Mouse (Mus musculus): ENCODE results near the gene Dazap2. TPM values are rescaled to one million over a fixed set of nuclear protein-coding genes. Genes with fewer than 3 reads are reported as not detected.

The Dazap2 gene
- polyA plus RNA-seq, 1 experiment = 281 TPM

DNA sequence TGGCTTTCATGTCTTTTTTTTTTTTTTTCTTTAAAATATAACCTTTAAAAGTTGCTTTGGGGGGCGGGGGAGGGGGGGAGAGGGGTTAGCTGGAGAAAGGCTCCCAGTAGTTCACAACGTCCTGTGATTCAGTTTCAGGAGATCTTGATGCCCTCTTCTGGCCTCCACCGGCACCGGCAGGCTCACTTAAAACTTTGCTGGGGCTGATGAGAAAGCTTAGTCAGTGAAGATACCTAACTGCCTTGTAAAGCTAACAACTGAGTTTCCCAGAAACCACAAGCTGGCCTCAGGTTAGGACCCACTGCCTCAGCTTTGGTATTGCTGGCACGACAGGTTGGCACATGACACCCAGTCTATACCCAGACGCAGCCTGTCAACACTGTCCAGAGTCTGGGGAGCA is 22.5 kb downstream of the Dazap2 start:
- DNase-seq (ENCODE audit: low spot score) = no peak

DNA sequence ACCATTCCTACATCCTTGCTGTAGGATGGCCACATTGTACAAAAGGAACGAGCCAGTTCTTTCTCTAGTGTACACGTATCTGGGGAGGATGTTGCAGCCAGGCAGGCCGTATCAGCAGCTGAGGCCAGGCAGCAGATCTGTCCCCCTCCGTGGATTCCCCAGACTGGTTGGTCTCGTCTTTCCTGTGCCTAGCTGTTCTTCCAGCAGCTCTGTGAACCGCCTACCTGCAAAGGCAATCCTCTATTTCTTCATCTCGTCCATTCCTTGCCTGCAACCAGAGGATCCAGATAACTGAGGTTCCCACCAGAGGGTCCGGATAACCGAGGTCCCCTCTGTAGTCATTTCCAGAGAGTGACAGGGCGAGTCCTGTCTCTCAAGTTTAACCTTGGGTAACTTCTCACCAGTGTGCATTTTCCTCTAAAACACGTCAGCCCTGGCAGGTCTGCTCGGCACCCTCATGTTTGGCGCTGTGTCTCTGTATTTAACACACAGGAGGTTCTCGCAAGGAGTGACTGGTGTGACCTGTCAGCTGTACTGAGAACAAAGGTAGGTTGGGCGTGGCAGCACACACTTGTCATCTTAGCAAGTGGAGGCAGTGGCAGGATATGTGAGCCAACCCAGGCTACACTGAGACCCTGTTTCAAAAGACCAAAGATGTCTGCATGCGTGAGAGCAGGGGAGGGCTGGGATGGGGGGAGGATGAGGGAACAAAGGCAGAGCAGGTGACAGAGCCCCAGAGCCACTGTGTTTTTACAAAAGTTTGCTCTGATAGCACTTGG is 25.0 kb downstream of the Dazap2 start:
- DNase-seq (ENCODE audit: low spot score) = no peak

DNA sequence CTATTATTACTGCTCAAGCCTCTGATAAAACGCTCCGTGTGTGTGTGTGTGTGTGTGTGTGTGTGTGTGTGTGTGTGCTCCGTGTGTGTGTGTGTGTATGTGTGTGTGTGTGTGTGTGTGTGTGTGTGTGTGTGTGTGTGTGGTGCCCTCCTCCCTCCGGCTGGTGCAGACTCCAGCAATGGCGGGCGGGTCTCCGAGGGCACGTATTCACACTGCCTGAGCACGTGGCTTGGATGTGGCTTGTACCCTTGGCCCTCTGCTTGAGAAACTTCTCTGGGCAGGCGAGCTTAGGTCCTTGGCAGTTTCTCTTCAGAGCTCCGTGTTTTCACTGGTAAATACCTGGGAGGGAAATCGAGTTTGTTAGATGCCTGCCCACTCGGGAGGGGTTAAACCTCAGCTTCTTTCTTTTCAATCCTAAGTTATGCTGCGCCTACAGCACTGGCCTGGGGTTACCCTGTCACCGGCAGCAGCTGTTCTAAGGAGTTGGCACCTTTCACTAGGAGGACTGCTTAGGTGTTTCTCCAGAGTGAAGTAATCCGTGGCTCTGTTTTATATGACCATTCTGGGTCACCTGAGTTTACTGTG is 26.2 kb downstream of the Dazap2 start:
- no peak for DNase-seq (ENCODE audit: low spot score)

DNA sequence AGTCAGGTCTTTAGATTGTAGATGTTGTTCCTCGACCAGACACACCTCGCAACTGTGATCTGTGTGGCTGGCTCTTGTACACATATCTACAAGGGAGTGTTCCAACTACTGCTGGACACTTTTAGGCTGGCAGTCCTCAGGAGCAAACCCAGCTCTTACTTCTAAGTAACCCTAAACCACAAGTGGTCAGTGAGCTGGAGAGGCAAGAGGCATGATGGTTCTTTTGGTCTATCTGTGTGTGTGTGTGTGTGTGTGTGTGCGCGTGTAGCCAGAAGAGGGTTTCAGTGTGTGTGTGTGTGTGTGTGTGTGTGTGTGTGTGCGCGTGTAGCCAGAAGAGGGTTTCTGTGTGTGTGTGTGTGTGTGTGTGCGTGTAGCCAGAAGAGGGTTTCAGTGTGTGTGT is 27.3 kb downstream of the Dazap2 start:
- no peak for DNase-seq (ENCODE audit: low spot score)

DNA sequence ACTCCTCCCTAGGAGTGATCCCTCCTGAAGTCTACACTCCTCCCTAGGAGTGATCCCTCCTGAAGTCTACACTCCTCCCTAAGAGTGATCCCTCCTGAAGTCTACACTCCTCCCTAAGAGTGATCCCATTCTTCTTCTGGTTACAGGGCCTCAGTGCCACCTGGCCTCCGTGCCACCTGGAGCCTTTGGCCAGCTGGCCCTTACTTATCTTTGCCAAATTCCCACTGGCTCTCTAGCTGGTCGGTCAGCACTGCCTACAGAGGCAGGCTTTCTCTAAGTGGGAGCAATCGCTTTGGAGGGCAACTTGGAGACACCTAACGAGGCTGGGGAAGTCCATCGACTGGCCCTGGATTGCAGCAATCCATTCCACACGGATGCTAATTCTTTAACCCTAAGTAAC is 31.0 kb downstream of the Dazap2 start:
- no peak for DNase-seq (ENCODE audit: low spot score)

DNA sequence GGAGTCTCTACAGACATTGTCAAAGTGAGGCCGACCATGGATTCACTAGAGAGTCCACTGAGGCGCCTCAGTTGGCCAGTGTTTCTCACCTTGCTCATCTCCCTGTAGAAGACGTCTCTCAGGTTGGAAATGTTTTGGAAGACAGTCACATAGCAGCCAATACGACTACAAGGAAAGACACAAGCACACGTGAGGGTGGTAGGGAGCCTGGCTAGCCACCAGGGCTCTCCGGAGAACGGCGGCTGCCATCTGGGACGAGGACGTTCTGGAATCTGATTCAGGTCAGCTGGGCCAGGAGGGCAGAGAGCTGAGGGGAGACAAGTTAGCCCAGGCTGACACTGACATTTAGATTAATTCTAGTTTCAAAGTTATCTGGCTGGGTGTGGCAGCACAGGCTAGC is 35.0 kb downstream of the Dazap2 start:
- no peak for DNase-seq (ENCODE audit: low spot score)

DNA sequence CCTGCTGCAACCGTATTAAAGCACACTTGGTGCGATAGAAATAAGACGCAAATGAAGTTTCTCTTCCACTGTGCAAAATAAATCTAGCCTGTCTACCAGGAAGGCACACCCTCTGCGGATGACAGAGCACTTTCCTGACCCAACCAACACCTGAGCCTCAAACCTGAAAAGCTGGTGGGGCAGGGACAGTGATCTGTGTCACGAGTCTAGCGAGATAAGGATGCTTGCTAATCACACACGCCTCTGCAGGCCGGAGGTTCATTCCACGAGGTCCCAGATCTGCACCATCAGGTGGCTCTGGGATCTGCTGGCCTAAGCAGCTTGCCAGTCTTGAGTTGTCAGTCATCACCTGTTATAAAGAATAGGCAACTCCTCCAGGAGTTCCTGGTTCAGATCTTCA is 36.5 kb downstream of the Dazap2 start:
- no peak for DNase-seq (ENCODE audit: low spot score)

DNA sequence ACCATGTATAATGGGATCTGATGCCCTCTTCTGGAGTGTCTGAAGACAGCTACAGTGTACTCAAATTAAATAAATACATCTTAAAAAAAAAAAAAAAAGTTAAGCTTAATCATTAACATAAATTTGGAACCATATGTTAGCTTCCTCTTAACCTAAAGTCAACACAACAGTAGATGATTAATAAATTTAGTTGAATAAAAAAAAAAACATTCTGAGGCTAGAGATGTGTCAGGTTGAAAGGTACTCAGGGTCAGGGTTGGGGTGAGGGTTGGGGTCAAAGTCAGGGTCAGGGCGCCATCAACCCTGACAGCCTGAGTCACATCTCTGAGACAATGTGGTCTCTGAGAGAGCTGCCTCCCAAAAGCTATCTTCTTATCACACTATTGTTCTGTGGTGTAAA is 39.1 kb downstream of the Dazap2 start:
- DNase-seq (ENCODE audit: low spot score) = no peak

DNA sequence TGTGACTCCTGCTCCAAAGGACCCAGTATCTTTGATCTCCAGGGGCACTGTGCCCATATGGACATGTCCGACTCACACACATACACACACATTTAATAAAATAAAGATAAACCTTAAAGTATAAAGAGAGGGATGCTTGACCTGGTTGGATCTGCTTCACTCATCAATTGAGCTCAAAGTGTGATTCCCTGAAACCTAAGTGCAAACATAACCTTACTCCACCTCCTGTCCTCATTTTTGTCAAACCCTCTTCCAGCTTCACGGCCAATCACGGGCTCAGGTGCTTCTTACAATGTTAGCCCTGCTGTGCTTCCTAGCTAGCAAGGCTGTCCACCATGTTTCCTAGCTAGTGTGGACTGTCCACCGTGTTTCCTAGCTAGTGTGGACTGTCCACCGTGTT is 40.1 kb downstream of the Dazap2 start:
- no peak for DNase-seq (ENCODE audit: low spot score)

DNA sequence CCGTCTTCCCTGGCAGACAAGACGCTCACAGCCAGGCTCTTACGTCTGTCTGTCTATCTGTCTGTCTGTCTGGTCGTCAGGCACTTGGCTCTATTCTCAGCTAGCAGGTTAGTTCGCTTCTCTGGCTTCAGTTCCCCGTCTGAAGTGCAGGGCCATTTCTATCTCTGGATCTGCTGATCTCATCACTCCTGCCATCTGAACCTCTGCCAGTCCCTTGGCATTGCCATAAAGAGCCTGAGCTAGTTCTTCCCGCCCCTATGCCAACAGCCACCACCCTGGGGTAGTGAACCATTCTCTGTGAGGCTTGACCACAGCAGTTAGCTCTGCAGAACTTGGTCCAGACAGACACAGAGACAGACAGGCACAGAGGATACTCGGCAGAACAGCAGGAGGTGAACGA is 45.2 kb downstream of the Dazap2 start:
- DNase-seq (ENCODE audit: low spot score) = no peak

DNA sequence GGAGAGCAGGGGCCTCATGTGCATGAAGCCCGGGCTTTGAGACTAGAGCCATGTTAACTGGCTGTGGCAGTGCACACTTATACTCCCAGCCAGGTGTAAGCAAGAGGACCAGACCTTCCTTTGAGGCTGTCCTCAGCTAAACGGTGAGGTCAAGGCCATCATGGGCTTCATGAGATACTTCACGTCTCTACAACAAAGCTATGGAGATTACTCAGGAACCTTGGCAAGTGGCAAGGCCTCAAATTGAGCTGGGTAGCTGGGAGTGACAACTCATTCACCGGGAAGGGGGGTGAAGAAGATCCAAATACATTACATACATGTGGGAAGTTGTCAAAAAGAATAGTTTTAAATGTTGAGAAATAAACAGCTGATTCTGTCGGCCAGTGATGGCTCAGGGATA is 45.7 kb downstream of the Dazap2 start:
- no peak for DNase-seq (ENCODE audit: low spot score)

DNA sequence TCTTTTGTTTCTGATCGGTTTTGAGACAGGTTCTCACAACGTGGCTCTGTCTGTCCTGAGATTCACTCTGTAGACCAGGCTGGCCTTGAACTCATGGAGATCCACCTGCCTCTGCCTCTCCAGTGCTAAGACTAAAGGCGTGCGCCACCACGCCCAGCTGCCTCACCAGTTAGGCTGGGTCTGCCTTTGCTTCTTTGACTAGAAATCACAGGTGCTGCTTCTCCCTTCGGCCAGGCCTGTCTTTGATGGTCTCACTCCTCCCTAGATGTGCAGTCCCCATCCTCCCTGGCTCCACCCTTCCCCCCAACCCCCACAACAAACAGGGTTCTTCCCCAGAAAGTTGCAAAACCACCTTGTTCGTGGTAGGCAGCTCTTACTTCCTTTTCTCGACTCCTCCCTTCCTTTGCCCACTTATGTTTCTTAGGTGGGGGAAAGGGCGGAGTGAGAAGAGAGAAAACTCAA is 49.7 kb downstream of the Dazap2 start:
- DNase-seq (ENCODE audit: low spot score) = no peak

DNA sequence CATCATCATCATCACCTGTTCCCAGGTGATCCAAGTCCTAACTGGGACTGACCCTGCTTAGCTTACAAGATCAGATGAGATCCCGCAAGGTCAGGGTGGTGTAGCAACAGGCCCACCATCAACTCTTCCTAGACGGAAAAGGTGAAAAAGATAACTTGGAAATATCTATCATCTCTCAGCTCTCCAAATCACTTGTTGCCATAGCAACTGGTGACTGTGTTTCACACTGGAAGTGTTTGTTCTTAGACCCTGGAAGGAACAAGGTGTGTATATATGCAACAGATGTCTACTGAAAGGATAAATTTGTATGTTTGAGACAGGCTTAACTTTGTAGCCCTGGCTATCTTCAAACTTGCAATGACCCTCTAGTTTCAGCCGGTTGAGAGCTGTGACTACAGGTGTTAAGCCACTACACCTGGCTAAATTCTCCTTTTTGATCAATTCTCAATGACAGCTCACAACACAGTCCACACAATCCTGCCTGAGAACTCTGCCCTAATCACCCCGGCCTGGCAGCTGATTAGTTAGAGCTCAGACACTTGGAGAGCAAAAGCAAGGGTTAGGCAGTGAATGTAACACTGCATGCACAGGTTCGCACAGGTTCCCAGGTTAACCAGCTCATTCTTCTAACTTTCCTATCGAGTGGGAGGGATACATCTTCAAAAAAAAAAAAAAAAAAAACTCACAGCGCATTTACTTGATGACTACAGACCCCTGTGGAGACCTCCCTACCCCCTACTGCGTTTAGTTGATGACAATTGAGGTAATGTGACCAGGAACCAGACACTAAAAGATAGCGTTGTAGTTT is 50.5 kb downstream of the Dazap2 start:
- DNase-seq (ENCODE audit: low spot score) = no peak

DNA sequence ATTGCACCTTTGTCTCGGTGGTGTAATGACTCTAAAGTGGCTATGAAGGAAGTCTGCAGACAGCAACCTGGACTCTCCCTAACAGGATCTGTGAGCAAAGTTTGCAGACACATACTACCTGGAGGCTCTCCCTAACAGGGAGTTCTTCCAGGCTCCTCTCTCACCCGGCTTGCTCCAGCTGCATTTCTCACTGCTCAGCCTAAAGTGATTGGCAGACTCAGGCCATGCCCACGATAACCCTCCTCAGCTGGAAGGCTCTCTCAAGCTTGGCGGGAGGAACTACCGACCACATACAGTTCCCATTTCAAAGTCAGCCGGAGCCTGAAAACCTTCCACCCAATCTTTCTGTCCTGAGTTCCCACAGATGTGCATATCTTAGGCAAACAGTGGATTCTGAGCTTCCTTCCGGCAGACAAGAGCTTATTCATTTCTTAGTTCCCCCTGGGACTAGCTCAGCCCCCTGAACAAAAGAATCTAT is 51.1 kb downstream of the Dazap2 start:
- no peak for DNase-seq (ENCODE audit: low spot score)

DNA sequence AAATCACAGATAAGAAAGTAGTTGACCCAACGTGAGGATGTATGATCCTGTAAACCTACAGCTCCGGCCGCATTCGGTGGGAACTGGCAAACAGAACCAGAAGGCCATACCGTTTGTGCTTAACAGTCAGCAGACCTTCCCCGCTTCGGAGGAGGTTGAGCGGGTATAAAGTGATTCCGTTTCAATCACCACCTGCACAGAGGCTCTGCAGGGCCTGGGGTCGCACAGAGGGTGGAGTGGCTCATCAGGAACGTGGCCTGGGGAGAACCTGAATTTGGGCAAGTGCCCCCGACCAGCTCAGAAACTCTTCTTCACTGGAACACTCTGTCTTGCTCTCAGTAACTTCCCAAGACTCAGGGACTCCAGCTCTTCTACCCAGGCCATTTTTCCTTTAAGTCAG is 51.7 kb downstream of the Dazap2 start:
- no peak for DNase-seq (ENCODE audit: low spot score)

DNA sequence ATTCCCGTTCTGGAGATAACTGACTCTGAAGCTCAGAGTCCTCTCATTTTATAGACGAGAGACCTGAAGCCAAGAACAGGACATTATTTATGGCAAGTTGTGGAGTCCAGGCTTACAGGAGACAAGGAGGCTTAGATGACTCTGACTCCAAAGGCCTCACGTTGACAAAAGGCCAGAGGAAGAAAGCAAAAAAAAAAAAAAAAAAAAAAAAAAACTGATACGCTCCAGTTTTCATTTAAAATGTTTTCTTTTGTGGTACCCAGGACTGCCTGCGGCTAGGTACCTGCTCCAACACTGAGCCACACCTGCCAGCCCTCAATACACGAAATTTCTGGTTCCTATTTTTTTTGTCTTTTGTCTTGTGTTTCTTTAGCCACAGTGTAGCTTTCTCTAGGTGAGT is 52.3 kb downstream of the Dazap2 start:
- no peak for DNase-seq (ENCODE audit: low spot score)

DNA sequence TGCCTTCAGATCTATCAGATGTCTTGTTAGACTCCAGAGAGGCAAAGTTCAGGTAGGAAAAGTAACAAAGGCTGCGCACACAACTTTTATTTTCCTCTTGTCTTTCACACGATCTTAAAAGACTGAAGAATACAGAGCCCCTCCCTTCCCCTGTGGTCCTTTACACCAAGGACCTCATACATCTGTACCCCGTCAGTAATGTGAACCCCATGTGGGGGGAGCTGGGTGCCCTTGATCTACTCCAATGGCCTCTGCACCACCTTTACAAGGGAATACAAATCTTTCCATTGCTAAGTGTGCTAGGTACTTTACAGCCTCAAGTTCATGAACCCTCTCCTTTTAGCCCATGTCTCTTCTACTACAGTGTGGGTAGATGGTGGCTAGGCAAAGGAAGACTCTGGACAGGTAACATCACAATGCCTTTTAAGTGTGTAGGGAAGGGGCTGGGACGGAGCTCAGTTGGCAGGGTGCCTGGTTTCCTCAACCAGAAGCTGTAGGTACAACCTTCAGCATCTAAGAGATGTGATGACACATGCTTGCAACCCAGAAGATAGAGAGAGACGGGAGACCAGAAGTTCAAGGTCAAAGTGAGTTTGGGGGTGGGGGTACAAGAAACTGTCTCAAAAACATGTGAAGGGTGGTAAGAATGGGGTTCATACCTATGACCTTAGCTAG is 52.9 kb downstream of the Dazap2 start:
- DNase-seq (ENCODE audit: low spot score) = no peak

DNA sequence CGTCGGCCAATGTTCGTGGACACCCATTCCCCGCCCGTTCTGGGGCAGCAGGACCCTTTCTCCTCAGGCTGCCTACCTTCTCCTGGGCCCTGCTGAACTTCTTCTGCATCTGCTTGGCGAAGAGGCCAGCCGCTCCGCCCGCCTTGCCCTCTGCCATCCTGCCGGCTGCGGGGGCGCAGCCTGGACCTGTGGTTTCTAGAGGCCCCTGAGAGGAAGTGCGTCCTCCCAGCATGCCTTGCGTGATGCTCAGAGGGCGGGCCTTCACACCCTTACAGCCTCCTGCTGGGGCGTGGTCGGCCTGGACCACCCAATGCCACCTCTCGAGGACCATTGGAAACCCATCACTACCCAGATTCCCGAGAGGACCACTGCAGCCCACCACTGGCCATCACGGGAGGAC is 54.2 kb downstream of the Dazap2 start, which contains the start of gene Bin2:
Gene Bin2, minus strand, starts transcription at position 217 of the 400 bp plus-strand sequence.
- no peak for DNase-seq (ENCODE audit: low spot score)

DNA sequence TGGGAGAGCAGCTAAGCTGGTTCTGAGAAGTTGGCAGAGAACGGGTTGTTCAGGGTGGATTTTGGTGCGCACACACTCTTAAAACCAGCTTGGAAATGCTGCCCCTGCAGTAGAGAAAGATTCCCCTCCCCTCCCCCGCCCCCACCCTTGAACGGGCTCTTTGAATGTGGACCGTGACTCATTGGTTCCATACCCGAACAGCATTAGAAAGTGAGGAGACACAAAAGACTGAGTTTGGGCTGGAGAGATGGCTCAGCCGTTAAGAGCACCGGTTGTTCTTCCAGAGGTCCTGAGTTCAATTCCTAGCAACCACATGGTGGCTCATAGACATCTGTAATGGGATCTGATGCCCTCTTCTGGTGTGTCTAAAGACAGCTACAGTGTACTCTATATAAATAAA is 54.9 kb downstream of the Dazap2 start:
- no peak for DNase-seq (ENCODE audit: low spot score)
